Mouse (Mus musculus) hindbrain, embryonic 12.5 days (tissue): Measurements from ENCODE around the gene Mzf1. TPM values are rescaled to one million over a fixed set of nuclear protein-coding genes. Genes with fewer than 3 reads are reported as not detected.

Source experiments
- ATAC-seq: fragments of 200-750 bp; cut with Nextera tagmentation; 2 replicates; pipeline ENCODE4 v1.8.0; 2017; ENCODE audit warnings: moderate TSS enrichment; ENCODE audit not compliant: low FRiP score
- H3K27ac ChIP-seq: fragments of 300-500 bp; sonication (generic); 2 replicates; pipeline ENCODE4 v1.5.1; 2016; ENCODE audit warnings: mild to moderate bottlenecking
- H3K27me3 ChIP-seq: fragments of 300-500 bp; sonication (generic); 2 replicates; pipeline ENCODE4 v1.6.1; 2016; ENCODE audit warnings: mild to moderate bottlenecking
- H3K36me3 ChIP-seq: fragments of 300-500 bp; sonication (generic); 2 replicates; pipeline ENCODE4 v1.6.1; 2016; ENCODE audit warnings: mild to moderate bottlenecking
- H3K4me1 ChIP-seq: fragments of 300-500 bp; sonication (generic); 2 replicates; pipeline ENCODE4 v1.6.1; 2016
- H3K4me2 ChIP-seq: fragments of 300-500 bp; sonication (generic); replicated peaks from 2 replicates; pipeline ENCODE4 v1.6.1; 2016; ENCODE audit warnings: mild to moderate bottlenecking
- H3K4me3 ChIP-seq: fragments of 300-500 bp; sonication (generic); 2 replicates; pipeline ENCODE4 v1.5.1; 2016; ENCODE audit warnings: mild to moderate bottlenecking
- H3K9ac ChIP-seq: fragments of 300-500 bp; sonication (generic); 2 replicates; pipeline ENCODE4 v1.6.1; 2016; ENCODE audit warnings: mild to moderate bottlenecking, moderate library complexity
- H3K9me3 ChIP-seq: fragments of 300-500 bp; sonication (generic); replicated peaks from 2 replicates; pipeline ENCODE4 v1.6.1; 2016; ENCODE audit warnings: mild to moderate bottlenecking
- WGBS: fragments of 180-500 bp; shearing (Covaris S2); methylation state at CpG from one replicate; pipeline ENCODE4 v1.1.7; 2016; 5-methylcytosine and 5-hydroxymethylcytosine counted together
- polyA plus RNA-seq: library from polyadenylated mRNA; unstranded; fragments of >200 nt; fragmentation: Nextera tagmentation; extraction: Ambion mirVana; gene quantifications from 2 replicates; pipeline ENCODE4 v1.2.1, GENCODE M21; 2016

Mzf1 gene
- polyA plus RNA-seq, 1 experiment from 2014 or later: 5.7 TPM

DNA sequence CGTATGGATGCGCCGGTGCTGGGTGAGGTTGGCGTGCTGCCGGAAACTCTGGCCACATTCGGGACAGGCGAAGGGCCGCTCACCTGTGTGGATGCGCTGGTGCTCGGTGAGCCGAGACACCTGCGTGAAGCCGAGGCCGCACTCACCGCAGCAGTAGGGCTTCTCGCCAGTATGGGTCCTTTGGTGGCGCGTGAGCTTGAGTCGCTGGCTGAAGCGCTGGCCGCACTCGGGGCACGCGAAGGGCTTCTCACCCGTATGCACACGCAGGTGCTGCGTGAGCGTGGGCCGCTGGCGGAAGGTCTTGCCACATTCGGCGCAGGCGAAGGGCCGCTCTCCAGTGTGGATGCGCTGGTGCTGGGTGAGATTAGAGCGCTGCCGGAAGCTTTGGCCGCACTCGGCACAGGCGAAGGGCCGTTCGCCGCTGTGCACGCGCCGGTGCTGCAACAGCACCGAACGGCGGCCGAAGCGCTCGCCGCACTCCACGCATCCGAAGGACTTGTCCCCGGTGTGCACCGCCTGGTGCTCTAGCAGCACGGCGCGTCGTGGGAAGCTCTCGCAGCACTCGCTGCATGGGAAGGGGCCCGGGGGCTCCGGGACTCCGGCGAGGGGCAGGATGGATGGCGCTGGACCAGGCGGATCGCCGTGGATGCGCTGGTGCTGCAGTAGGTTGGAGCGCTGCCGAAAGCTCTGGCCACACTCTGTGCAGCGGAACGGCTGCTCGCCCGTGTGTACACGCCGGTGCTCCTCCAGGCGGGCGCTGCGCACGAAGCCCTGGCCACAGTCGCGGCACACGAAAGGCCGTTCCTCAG, 10.9 kb downstream of the Mzf1 start:
- WGBS: 5% methylated on average over 88 of the region's 88 CpGs
- H3K9me3 ChIP-seq: no peaks in the 10 kb centered on the region
- ATAC-seq: peak; percentile 49
- no peaks in the 10 kb centered on the region for H3K36me3 ChIP-seq
- peak overlapping the region; percentile 85 for H3K4me2 ChIP-seq
- H3K4me3 ChIP-seq: peak overlapping the region; percentile 46
- peaks cover 19% of the 10 kb centered on the region for H3K4me1 ChIP-seq
- H3K27me3 ChIP-seq: peaks cover 53% of the 10 kb centered on the region
- peak overlapping the region; percentile 68 for H3K9ac ChIP-seq
- H3K27ac ChIP-seq: 0 out of 2 replicates have a peak overlapping the region, but pooled peaks have one; percentile 23

DNA sequence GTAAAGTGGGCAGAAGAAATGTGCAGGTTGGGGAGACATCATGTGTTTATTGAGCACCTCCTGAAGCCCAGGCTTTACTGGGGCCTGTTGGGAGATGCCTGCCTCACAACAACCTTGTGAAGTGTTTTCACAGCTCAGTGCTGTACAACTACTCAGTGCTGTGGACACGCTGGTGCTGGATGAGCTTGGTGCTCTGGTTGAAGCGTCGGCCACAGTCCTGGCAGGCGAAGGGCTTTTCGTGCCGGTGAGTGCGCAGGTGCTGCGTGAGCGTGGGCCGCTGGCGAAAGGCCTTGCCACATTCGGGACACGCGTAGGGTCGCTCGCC, 11.5 kb downstream of the Mzf1 start:
- H3K36me3 ChIP-seq: no peaks in the 10 kb centered on the region
- 36% methylated on average over 16 of the region's 16 CpGs for WGBS

DNA sequence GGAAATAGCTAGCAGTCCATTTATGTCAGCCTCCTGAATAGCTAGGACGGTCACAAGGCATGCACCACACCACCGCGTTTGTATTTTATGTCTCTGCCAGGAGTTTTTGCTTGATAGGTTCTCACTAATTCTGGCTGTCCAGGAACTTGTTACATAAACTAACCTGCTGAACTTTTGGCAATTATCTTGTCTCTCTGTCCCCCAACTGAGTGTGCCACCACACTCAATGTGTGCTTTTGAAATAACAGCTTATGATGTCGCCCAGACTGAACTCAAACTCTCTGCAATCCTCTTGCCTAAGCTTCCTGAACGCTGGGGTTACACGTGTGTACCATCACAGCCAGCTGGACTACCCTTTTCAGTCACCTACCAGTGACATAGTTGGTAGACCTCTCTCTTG, 12.1 kb downstream of the Mzf1 start:
- peaks cover 20% of the 10 kb centered on the region for H3K4me1 ChIP-seq
- no peak for ATAC-seq
- 73% methylated on average over 6 of the region's 6 CpGs for WGBS
- H3K9ac ChIP-seq: no peak overlapping the region
- no peak overlapping the region for H3K27ac ChIP-seq
- no peak overlapping the region for H3K4me2 ChIP-seq
- peaks cover 53% of the 10 kb centered on the region for H3K27me3 ChIP-seq
- no peaks in the 10 kb centered on the region for H3K36me3 ChIP-seq
- H3K9me3 ChIP-seq: no peaks in the 10 kb centered on the region
- H3K4me3 ChIP-seq: no peak overlapping the region

More for the DNA sequence above, 11.5 kb downstream of the Mzf1 start:
- Histone ChIP-seq H3K4me3 (peak overlapping the region; percentile 46), H3K27ac (no peak overlapping the region), H3K27me3 (peaks cover 53% of the 10 kb centered on the region), H3K9ac (no peak overlapping the region), H3K4me2 (peak overlapping the region; percentile 85), H3K9me3 (no peaks in the 10 kb centered on the region), H3K4me1 (peaks cover 20% of the 10 kb centered on the region)
- ATAC-seq: no peak

DNA sequence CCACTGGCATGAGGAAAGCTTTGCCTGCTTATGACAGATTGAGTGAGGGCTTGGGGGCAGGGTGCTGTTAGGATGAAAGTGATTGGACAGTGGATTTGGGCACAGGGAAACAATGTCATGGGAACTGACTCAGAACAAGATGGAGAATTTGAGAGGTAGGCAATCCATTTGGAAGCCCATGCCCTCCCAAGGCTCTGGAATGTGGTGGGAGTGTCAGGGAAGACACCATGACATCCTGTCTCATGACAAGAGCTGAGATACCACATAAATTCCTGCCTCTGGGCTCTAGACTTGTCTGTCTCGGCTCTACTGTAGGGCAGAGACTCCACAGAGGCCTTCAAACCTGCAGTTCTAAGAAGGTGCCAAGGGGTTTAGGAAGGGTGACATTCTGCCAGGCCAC, 13.3 kb downstream of the Mzf1 start:
- peaks cover 53% of the 10 kb centered on the region for H3K27me3 ChIP-seq
- ATAC-seq: no peak
- H3K36me3 ChIP-seq: peaks cover 3% of the 10 kb centered on the region

DNA sequence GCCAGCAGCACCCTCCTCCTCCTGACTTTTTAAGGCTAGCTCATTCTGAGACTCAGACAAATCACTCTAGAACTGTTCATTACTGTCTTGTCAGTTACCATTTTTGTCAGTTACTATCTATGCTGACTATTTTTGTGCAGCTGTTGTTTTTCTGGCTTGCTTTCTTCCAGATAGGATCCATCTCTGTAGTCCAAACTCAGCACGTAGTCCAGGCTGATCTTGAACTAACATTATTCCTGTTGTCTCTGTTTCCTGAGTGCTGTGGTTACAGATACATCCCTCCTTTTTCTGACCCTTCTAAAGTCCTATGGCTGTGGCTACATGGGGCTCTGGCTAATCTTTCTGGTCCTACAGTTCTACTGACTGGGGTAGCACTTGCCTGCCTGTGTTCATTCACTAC, 15.4 kb downstream of the Mzf1 start:
- H3K27me3 ChIP-seq: peaks cover 37% of the 10 kb centered on the region
- peaks cover 16% of the 10 kb centered on the region for H3K36me3 ChIP-seq
- ATAC-seq: no peak
- 90% methylated on average over 1 of the region's 1 CpGs for WGBS
- H3K4me3 ChIP-seq: 0 out of 2 replicates have a peak overlapping the region, but pooled peaks have one; percentile 78
- H3K4me2 ChIP-seq: peak overlapping the region; percentile 91
- peak overlapping the region; percentile 98; the same call in 1 of the 2 replicates for H3K9ac ChIP-seq
- H3K9me3 ChIP-seq: no peaks in the 10 kb centered on the region
- H3K4me1 ChIP-seq: peaks cover 32% of the 10 kb centered on the region
- no peak overlapping the region for H3K27ac ChIP-seq

More for the DNA sequence above, 13.3 kb downstream of the Mzf1 start:
- no peak overlapping the region for H3K4me2 ChIP-seq
- 79% methylated on average over 1 of the region's 1 CpGs for WGBS
- H3K4me1 ChIP-seq: peaks cover 28% of the 10 kb centered on the region
- H3K4me3 ChIP-seq: no peak overlapping the region
- no peaks in the 10 kb centered on the region for H3K9me3 ChIP-seq
- no peak overlapping the region for H3K27ac ChIP-seq
- H3K9ac ChIP-seq: no peak overlapping the region

DNA sequence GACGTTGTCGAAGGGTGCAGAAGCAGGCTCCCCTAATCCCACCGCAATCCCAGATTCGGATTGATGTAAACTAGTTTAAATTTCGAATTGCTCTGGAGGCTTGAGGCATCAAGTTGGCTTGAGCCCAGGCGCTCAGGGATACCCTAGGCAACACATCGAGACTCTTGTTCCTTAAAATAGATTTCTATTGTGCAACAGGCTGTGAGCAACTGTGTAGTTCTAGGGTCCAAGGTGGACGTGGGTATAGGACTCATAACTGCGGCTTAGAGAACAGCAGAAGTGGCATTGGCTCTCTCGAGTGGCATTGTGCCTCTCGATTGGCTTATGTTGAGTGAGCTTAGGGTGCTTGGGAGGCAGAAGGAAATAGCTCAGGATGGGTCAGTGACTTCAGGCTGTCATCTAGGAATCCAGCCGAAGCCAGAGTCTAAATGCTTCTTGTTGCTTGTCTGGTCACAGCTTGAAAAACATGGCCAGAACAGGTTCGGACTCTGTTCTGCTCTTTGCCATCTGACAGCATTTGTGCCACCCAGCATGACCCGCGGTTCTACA, 15.9 kb downstream of the Mzf1 start:
- H3K27ac ChIP-seq: peak overlapping the region; percentile 100
- H3K27me3 ChIP-seq: peaks cover 32% of the 10 kb centered on the region
- no peaks in the 10 kb centered on the region for H3K9me3 ChIP-seq
- ATAC-seq: no peak
- H3K4me1 ChIP-seq: peaks cover 33% of the 10 kb centered on the region
- peaks cover 16% of the 10 kb centered on the region for H3K36me3 ChIP-seq
- peak overlapping the region; percentile 91 for H3K4me2 ChIP-seq
- H3K4me3 ChIP-seq: peak overlapping the region; percentile 78
- WGBS: 26% methylated on average over 15 of the region's 15 CpGs
- peak overlapping the region; percentile 98 for H3K9ac ChIP-seq

DNA sequence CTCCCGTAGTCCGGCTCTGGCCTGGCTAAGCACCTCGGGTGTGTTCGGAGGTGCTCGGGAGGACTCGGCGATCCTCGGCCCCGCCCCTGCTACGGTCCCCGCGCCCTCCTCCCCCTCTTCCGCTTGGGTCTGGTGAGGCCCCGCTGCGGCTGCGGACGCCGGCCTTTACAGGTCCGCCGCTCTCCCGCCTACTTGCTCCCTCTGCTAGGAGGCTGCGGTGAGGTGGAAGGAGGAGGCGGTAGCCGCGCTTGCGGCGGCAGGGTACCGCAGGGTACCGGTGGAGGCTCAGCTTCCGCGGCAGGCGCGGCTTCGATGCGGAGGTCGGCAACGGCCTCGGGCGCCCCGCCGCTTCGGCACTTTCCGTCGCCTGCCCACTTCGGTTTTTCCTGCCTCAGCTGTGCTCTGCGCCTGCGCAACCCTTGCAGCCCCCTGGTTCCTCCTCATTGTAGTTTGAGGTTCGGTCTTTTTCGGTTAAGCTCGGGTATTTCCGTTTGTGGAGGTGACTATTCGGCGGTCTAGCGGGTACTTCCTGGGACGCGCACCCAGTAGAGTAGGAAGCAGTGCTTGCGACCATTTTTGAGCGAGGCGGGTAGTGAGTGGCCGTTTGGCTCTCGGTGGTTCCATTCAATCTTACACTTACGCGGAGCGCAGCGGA, 16.5 kb downstream of the Mzf1 start, which contains the start of gene Ube2m:
TSS of gene Ube2m (minus strand) at position 375 of the 655 bp plus-strand sequence.
- H3K4me1 ChIP-seq: peaks cover 36% of the 10 kb centered on the region
- peak within 1 kb of the TSS; percentile 91 for H3K4me2 ChIP-seq
- H3K4me3 ChIP-seq: peak within 1 kb of the TSS; percentile 78
- H3K27me3 ChIP-seq: peaks cover 25% of the 10 kb centered on the region
- no peaks in the 10 kb centered on the region for H3K9me3 ChIP-seq
- ATAC-seq: peak; percentile 92
- H3K9ac ChIP-seq: peak within 1 kb of the TSS; percentile 98
- H3K27ac ChIP-seq: peak within 1 kb of the TSS; percentile 100
- under 1% methylated on average over 64 of the region's 65 CpGs for WGBS
- peaks cover 20% of the 10 kb centered on the region for H3K36me3 ChIP-seq

DNA sequence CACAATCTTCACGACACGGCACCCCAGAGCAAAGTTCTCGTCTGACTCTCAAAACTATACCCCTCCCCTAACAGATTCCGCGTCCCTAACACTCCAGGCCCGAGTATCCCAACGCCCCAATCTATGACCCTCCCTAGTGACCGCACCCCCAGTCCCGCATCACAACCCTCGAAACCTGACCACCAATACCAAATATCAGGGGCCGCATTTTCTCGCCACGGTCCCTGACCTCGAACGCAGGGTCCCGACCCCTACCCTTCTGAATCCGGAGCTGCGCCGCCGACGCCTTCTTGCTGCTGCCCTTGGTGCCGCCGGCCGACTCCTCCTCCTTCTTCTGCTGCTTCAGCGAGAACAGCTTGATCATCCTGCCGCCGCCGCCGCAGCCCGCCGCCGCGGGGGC, 17.2 kb downstream of the Mzf1 start:
- peak overlapping the region; percentile 91 for H3K4me2 ChIP-seq
- no peak for ATAC-seq
- H3K27me3 ChIP-seq: peaks cover 19% of the 10 kb centered on the region
- peak overlapping the region; percentile 78 for H3K4me3 ChIP-seq
- H3K4me1 ChIP-seq: peaks cover 40% of the 10 kb centered on the region
- peak overlapping the region; percentile 100 for H3K27ac ChIP-seq
- H3K9me3 ChIP-seq: no peaks in the 10 kb centered on the region
- WGBS: 1% methylated on average over 31 of the region's 33 CpGs
- peaks cover 26% of the 10 kb centered on the region for H3K36me3 ChIP-seq
- peak overlapping the region; percentile 98 for H3K9ac ChIP-seq

DNA sequence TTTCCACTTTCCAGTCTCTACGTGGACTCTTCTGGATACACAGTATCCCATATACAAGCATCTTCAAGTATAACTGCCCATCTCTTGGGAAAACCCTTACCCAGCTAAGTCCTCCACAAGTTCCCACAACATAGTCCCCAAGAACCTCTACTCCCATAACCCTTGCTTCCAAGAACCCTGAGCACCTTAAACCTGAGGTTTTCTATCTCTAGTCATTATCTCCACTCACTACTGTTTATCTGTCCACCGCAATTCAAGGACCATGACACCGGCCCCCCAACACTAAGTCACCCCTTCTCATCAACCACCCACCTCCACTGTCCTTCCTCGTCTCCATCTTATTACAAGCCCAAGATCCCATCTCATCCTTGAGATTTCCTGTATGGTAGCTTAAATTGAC, 17.8 kb downstream of the Mzf1 start:
- Histone ChIP-seq H3K4me1 (peaks cover 40% of the 10 kb centered on the region), H3K27ac (peak overlapping the region; percentile 100)
- 55% methylated on average over 4 of the region's 4 CpGs for WGBS

DNA sequence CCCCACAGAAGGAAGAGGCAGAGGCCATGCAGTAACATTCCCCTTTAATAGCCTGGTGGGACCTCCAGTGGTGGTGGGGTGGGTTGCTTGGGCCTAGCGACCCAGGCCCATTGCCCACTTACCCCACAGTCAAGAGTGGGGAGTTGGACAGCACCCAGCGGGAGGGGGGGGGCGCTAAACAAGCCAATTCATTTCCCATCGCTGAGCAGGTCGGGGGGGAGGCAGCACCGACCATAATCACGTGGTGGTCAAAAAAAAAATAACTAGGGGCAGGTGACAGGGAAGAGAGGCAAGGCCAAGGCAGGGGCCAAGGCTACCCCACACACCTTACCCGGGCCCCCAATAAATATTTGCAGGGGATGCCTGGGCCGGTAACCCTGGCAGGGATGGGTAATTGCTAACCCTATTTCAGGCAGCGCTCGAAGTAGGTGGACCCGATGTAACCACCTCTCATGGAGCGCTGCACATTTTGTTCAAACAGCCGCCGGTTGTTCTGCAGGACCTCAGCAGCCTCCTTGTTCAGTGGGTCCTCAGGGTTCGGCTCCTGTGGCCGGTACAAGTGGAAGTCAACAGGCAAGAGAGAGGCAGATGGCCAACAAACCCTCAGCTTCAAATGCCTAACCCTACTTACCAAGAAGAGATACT, 19.2 kb downstream of the Mzf1 start:
- Histone ChIP-seq H3K9me3 (no peaks in the 10 kb centered on the region), H3K4me1 (peaks cover 40% of the 10 kb centered on the region), H3K36me3 (peaks cover 47% of the 10 kb centered on the region), H3K27ac (peak overlapping the region; percentile 92), H3K4me2 (peak overlapping the region; percentile 92), H3K4me3 (peak overlapping the region; percentile 55; the same call in 1 of the 2 replicates), H3K9ac (no peak overlapping the region; the same call in none of the 2 replicates), H3K27me3 (no peaks in the 10 kb centered on the region)
- no peak for ATAC-seq
- WGBS: 89% methylated on average over 17 of the region's 17 CpGs

More for the DNA sequence above, 17.8 kb downstream of the Mzf1 start:
- Histone ChIP-seq H3K4me2 (peak overlapping the region; percentile 91), H3K4me3 (peak overlapping the region; percentile 78), H3K27me3 (peaks cover 13% of the 10 kb centered on the region), H3K9me3 (no peaks in the 10 kb centered on the region), H3K36me3 (peaks cover 32% of the 10 kb centered on the region), H3K9ac (peak overlapping the region; percentile 98)
- no peak for ATAC-seq

DNA sequence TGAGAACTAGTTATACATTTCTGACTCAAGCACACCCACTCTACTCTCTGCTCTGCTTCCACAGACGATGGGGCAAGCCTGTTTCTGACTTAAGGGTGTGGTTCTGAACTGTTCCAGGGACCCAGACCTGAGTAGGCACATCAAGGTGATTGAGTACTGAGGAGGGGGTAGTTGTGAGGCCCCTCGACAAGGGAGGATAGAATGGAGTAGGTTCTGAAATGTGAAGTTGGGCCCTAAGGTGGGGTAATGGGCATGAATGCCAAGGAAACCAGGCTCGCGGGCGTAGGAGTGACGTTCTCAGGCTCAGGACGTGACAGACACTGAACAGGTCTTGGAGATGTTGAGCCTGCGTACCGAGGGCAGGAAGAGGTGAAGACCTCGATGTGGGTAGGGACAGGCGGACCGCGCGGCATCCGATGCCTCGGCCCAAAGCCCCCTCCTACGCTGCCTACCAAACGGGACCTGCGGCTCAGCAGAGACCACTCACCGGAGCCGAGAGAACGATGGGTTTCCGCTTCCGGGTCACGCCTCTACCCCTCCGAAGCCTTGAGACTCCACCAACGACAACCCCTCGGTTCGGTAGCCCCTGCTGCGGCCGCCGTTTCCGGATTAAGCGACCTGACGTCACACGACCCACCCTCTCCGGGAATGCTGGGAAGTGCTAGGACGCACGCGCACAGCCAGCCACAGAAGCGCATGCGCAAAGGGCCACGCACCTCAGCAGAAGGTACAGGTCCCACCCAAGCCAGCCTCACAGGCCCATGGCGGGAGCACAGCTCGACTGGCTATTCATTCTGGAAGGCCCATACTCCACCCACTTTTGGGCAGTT, 20.2 kb downstream of the Mzf1 start, which contains the start of gene Chmp2a:
TSS of gene Chmp2a (minus strand) at position 660 of the 830 bp plus-strand sequence.
- under 1% methylated on average over 45 of the region's 45 CpGs for WGBS

More for the DNA sequence above, 20.2 kb downstream of the Mzf1 start, which contains the start of gene Chmp2a:
- H3K4me3 ChIP-seq: peak within 1 kb of the TSS; percentile 55
- peaks cover 40% of the 10 kb centered on the region for H3K4me1 ChIP-seq
- H3K9ac ChIP-seq: peak within 1 kb of the TSS; percentile 77
- peak; percentile 77 for ATAC-seq
- no peaks in the 10 kb centered on the region for H3K9me3 ChIP-seq
- H3K4me2 ChIP-seq: peak within 1 kb of the TSS; percentile 92
- peak within 1 kb of the TSS; percentile 92 for H3K27ac ChIP-seq
- no peaks in the 10 kb centered on the region for H3K27me3 ChIP-seq
- peaks cover 56% of the 10 kb centered on the region for H3K36me3 ChIP-seq
